19 mouse cellular contexts compared by ENCODE assay signal in the genomic region with DNA sequence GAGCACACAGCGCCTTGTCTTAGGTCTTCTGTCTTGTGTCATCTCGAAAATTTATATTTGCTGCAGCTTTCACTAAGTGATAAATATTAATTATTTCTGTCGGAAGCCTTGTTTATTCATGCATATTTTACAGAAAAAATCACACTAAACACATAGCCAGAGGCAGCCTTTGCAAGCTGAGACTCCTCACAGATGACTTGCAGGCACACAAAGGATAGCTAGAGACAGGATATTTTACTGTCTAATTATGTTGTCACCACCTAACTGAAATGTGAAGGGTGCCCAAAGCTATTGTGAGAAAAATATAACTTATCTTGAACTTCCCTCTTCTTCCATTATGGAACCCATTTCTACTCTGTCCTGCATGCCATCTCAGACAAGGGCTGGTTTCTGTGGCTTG.
DNase-seq lines count a peak whose midpoint lies in the region; ATAC-seq lines count a peak whose summit lies in the region.
"Had no signal": no experiment of that assay in that cellular context is flagged by ENCODE, and none has a peak within 500 bp of the region (broad histone marks: within the 10 kb centered on the region; RNA-seq: fewer than 3 reads in every experiment).

No protein-coding gene starts in this region.

- no peaks in the 10 kb centered on the region for H3K27me3 ChIP-seq in hindbrain, embryonic 14.5 days (ENCODE audit: control insufficient read depth, insufficient read depth, low read length)
- no peaks in the 10 kb centered on the region for H3K27me3 ChIP-seq in hindbrain, embryonic 12.5 days
- H3K27me3 ChIP-seq in midbrain, embryonic 15.5 days (replicated peaks): no peaks in the 10 kb centered on the region
- H3K27me3 ChIP-seq in midbrain, embryonic 10.5 days (ENCODE audit: low read depth, poor library complexity, severe bottlenecking): no peaks in the 10 kb centered on the region
- no peaks in the 10 kb centered on the region for H3K27me3 ChIP-seq in forebrain, embryonic 14.5 days (replicated peaks; ENCODE audit: control insufficient read depth, insufficient read depth, low read length)
- H3K27me3 ChIP-seq in forebrain, embryonic 15.5 days: no peaks in the 10 kb centered on the region
- H3K27me3 ChIP-seq: embryonic facial prominence, embryonic 15.5 days; liver, embryonic 12.5 days; stomach, embryonic 15.5 days had no signal

- no peaks in the 10 kb centered on the region for H3K4me1 ChIP-seq in hindbrain, embryonic 14.5 days (replicated peaks; ENCODE audit: control insufficient read depth, insufficient read depth, low read length)
- H3K4me1 ChIP-seq in hindbrain, embryonic 12.5 days: no peaks in the 10 kb centered on the region; the same call in 1 of the 2 replicates
- no peaks in the 10 kb centered on the region for H3K4me1 ChIP-seq in midbrain, embryonic 15.5 days
- H3K4me1 ChIP-seq in midbrain, embryonic 10.5 days: peaks cover 9% of the 10 kb centered on the region; the same call in 1 of the 2 replicates
- no peaks in the 10 kb centered on the region for H3K4me1 ChIP-seq in forebrain, embryonic 14.5 days (ENCODE audit: control insufficient read depth, insufficient read depth, low read length)
- H3K4me1 ChIP-seq in forebrain, embryonic 15.5 days: peaks cover 4% of the 10 kb centered on the region; the same call in 1 of the 2 replicates
- H3K4me1 ChIP-seq: liver, embryonic 12.5 days; stomach, embryonic 15.5 days had no signal

- H3K4me2 ChIP-seq in hindbrain, embryonic 14.5 days (replicated peaks): peak overlapping the region; percentile 42; the same call in 1 of the 2 replicates
- H3K4me2 ChIP-seq in hindbrain, embryonic 12.5 days (replicated peaks): no peak overlapping the region
- H3K4me2 ChIP-seq in midbrain, embryonic 15.5 days: peak overlapping the region; percentile 45; the same call in 1 of the 2 replicates
- H3K4me2 ChIP-seq in forebrain, embryonic 14.5 days (ENCODE audit: low read length): no peak overlapping the region
- H3K4me2 ChIP-seq in forebrain, embryonic 15.5 days (replicated peaks): no peak overlapping the region
- H3K4me2 ChIP-seq: embryonic facial prominence, embryonic 15.5 days; liver, embryonic 12.5 days; stomach, embryonic 15.5 days had no signal

- 61% methylated on average over 3 of the region's 3 CpGs for WGBS in hindbrain, embryonic 14.5 days
- WGBS in hindbrain, embryonic 12.5 days: 64% methylated on average over 3 of the region's 3 CpGs
- WGBS in midbrain, embryonic 15.5 days: 48% methylated on average over 3 of the region's 3 CpGs
- 73% methylated on average over 3 of the region's 3 CpGs for WGBS in midbrain, embryonic 10.5 days
- WGBS in forebrain, embryonic 14.5 days: 60% methylated on average over 3 of the region's 3 CpGs
- whole genome bisulfite sequencing in forebrain, embryonic 15.5 days: 50% methylated on average over 3 of the region's 3 CpGs

- no peaks in the 10 kb centered on the region for H3K36me3 ChIP-seq in hindbrain, embryonic 14.5 days (replicated peaks; ENCODE audit: control insufficient read depth, insufficient read depth)
- H3K36me3 ChIP-seq in hindbrain, embryonic 12.5 days: no peaks in the 10 kb centered on the region
- no peaks in the 10 kb centered on the region for H3K36me3 ChIP-seq in midbrain, embryonic 15.5 days (replicated peaks)
- no peaks in the 10 kb centered on the region for H3K36me3 ChIP-seq in midbrain, embryonic 10.5 days
- H3K36me3 ChIP-seq in forebrain, embryonic 14.5 days (ENCODE audit: control insufficient read depth, insufficient read depth, low read length): no peaks in the 10 kb centered on the region
- no peaks in the 10 kb centered on the region for H3K36me3 ChIP-seq in forebrain, embryonic 15.5 days
- H3K36me3 ChIP-seq: embryonic facial prominence, embryonic 10.5 days; embryonic facial prominence, embryonic 15.5 days; liver, embryonic 12.5 days; stomach, embryonic 15.5 days had no signal

- H3K4me3 ChIP-seq in hindbrain, embryonic 14.5 days (replicated peaks; ENCODE audit: low read length): no peak overlapping the region
- H3K4me3 ChIP-seq in hindbrain, embryonic 12.5 days: no peak overlapping the region
- no peak overlapping the region for H3K4me3 ChIP-seq in midbrain, embryonic 15.5 days
- no peak overlapping the region for H3K4me3 ChIP-seq in midbrain, embryonic 10.5 days
- H3K4me3 ChIP-seq in forebrain, embryonic 14.5 days (ENCODE audit: low read depth, low read length): no peak overlapping the region
- H3K4me3 ChIP-seq in forebrain, embryonic 15.5 days: no peak overlapping the region
- H3K4me3 ChIP-seq: embryonic facial prominence, embryonic 15.5 days; liver, embryonic 12.5 days; myocyte; stomach, embryonic 15.5 days had no signal

- DNase-seq in hindbrain, embryonic 14.5 days (ENCODE audit: low spot score): no peak
- no peak for DNase-seq in midbrain, embryonic 10.5 days (ENCODE audit: low spot score)
- DNase-seq in forebrain, embryonic 14.5 days (ENCODE audit: low spot score): peak; percentile 34
- DNase-seq in adrenal gland, adult (ENCODE audit: inconsistent age in 2 of 2, low spot score in 1 of 2): no peak
- DNase-seq: kidney, adult 11 months; liver, postnatal 0 days; thymus, adult 18-20 months; thymus, postnatal 25 days had no signal

- H3K27ac ChIP-seq in hindbrain, embryonic 14.5 days: no peak overlapping the region
- H3K27ac ChIP-seq in hindbrain, embryonic 12.5 days: no peak overlapping the region
- no peak overlapping the region for H3K27ac ChIP-seq in midbrain, embryonic 15.5 days
- H3K27ac ChIP-seq in midbrain, embryonic 10.5 days (replicated peaks): no peak overlapping the region
- no peak overlapping the region for H3K27ac ChIP-seq in forebrain, embryonic 14.5 days (ENCODE audit: low read depth, low read length)
- no peak overlapping the region for H3K27ac ChIP-seq in forebrain, embryonic 15.5 days (replicated peaks)
- H3K27ac ChIP-seq: embryonic facial prominence, embryonic 15.5 days; gastrocnemius, adult 2 months; left cerebral cortex, adult 2 months; liver, embryonic 12.5 days; stomach, embryonic 15.5 days had no signal

- no peak overlapping the region for H3K9ac ChIP-seq in hindbrain, embryonic 14.5 days
- H3K9ac ChIP-seq in hindbrain, embryonic 12.5 days: no peak overlapping the region
- H3K9ac ChIP-seq in midbrain, embryonic 15.5 days: no peak overlapping the region
- no peak overlapping the region for H3K9ac ChIP-seq in forebrain, embryonic 14.5 days (ENCODE audit: low read length)
- H3K9ac ChIP-seq in forebrain, embryonic 15.5 days (replicated peaks): no peak overlapping the region; the same call in 1 of the 2 replicates
- H3K9ac ChIP-seq: embryonic facial prominence, embryonic 15.5 days; liver, embryonic 12.5 days; liver, postnatal 0 days; stomach, embryonic 15.5 days had no signal

- no peak for ATAC-seq in hindbrain, embryonic 14.5 days (ENCODE audit: low FRiP score)
- ATAC-seq in hindbrain, embryonic 12.5 days (ENCODE audit: low FRiP score): no peak
- peak; percentile 43; the same call in 1 of the 2 replicates for ATAC-seq in midbrain, embryonic 15.5 days (replicated peaks)
- peak; percentile 44 for ATAC-seq in forebrain, embryonic 14.5 days
- ATAC-seq in forebrain, embryonic 15.5 days (replicated peaks): peak; percentile 59
- ATAC-seq: inflammation-experienced regulatory T-cells, adult 6 months; liver, embryonic 12.5 days; liver, postnatal 0 days had no signal

- no peaks in the 10 kb centered on the region for H3K9me3 ChIP-seq in hindbrain, embryonic 14.5 days (ENCODE audit: control insufficient read depth, low read length)
- no peaks in the 10 kb centered on the region for H3K9me3 ChIP-seq in hindbrain, embryonic 12.5 days (replicated peaks)
- H3K9me3 ChIP-seq in midbrain, embryonic 15.5 days: no peaks in the 10 kb centered on the region
- no peaks in the 10 kb centered on the region for H3K9me3 ChIP-seq in midbrain, embryonic 10.5 days (replicated peaks)
- H3K9me3 ChIP-seq in forebrain, embryonic 14.5 days (replicated peaks; ENCODE audit: control insufficient read depth, low read length): no peaks in the 10 kb centered on the region
- no peaks in the 10 kb centered on the region for H3K9me3 ChIP-seq in forebrain, embryonic 15.5 days
- H3K9me3 ChIP-seq: embryonic facial prominence, embryonic 10.5 days; embryonic facial prominence, embryonic 15.5 days; liver, embryonic 12.5 days; stomach, embryonic 15.5 days had no signal

Comparison
In these comparisons a context has a peak if more than half of its experiments do, and no peak if none do; other contexts are left out.
1. H3K4me2 ChIP-seq: peak in hindbrain, embryonic 14.5 days (single experiment) and midbrain, embryonic 15.5 days (single experiment); none in hindbrain, embryonic 12.5 days (single experiment), forebrain, embryonic 14.5 days (single experiment) and forebrain, embryonic 15.5 days (single experiment).
2. ATAC-seq: peak in midbrain, embryonic 15.5 days (single experiment), forebrain, embryonic 14.5 days (single experiment) and forebrain, embryonic 15.5 days (single experiment); none in hindbrain, embryonic 14.5 days (single experiment) and hindbrain, embryonic 12.5 days (single experiment).